Mouse (Mus musculus): Measurements from ENCODE around the gene Polr2g. TPM values are rescaled to one million over a fixed set of nuclear protein-coding genes. Genes with fewer than 3 reads are reported as not detected.

Polr2g gene
- total RNA-seq (2012; rRNA removed) (165 and 188 TPM in 2 replicates), polyA plus RNA-seq (2012; ENCODE audit: insufficient read depth in 1 of 2, insufficient read length in 2 of 2, low read depth in 1 of 2, low replicate concordance in 2 of 2, missing spikeins in 1 of 2) (100 to 1,000 TPM in 1 of 2 experiments, not detected in 1; 181 TPM)

GRCm38 (mm10) chr19:8798264-8798946 is at the start of gene Polr2g:
Gene Polr2g, minus strand, starts transcription at chr19:8798577.
- Histone ChIP-seq H3K79me2 (ENCODE audit: control insufficient read depth, insufficient read depth, low read length, poor library complexity) (peaks cover 22% of the 10 kb centered on the region), H3K9me3 (replicated peaks; ENCODE audit: insufficient read depth, low read length) (no peaks in the 10 kb centered on the region), H3K9ac (ENCODE audit: control insufficient read depth, low read depth, low read length, poor library complexity, severe bottlenecking) (peak within 1 kb of the TSS; percentile 88), H3K27ac (ENCODE audit: control insufficient read depth, low read depth, low read length) (peak within 1 kb of the TSS; percentile 89), H3K4me1 (ENCODE audit: control insufficient read depth in 1 of 2, insufficient read depth in 2 of 2, low read length in 2 of 2) (peaks cover 4 to 19% of the 10 kb centered on the region in 2 experiments), H3K36me3 (ENCODE audit: control insufficient read depth in 1 of 2, insufficient read depth in 2 of 2, low read length in 2 of 2) (peaks cover 3 to 18% of the 10 kb centered on the region in 2 experiments), H3K27me3 (ENCODE audit: control insufficient read depth in 1 of 2, insufficient read depth in 2 of 2, low read length in 2 of 2) (no peaks in the 10 kb centered on the region), H3K4me3 (ENCODE audit: control insufficient read depth in 1 of 2, insufficient read depth in 1 of 2, low read depth in 2 of 2, low read length in 2 of 2) (peak within 1 kb of the TSS; percentile 90 to 95)
- peak; percentile 97 for DNase-seq (ENCODE audit: low read depth, low spot score)
- no peak for TF ChIP-seq ZKSCAN1 (IDR thresholded peaks at IDR 0.05; ENCODE audit: low read depth, low read length)
- TF ChIP-seq MYC (IDR thresholded peaks at IDR 0.05; ENCODE audit: low read depth, low read length), result peak; percentile 85; the same call in 1 of the 2 replicates
- 0 out of 2 replicates have a peak, but pooled peaks have one; percentile 12 for TF ChIP-seq MYB (IDR thresholded peaks at IDR 0.05; ENCODE audit: low read depth, low read length)
- TF ChIP-seq ELF1 (IDR thresholded peaks at IDR 0.05; ENCODE audit: low read depth, low read length), result peak; percentile 83
- TF ChIP-seq EP300 (IDR thresholded peaks at IDR 0.05; ENCODE audit: low read depth in 1 of 2, low read length in 2 of 2), result no peak; a peak in 2 of 4 replicates
- no peak for TF ChIP-seq NRF1 (IDR thresholded peaks at IDR 0.05; ENCODE audit: insufficient read depth, low read depth, low read length, poor library complexity, severe bottlenecking)
- TF ChIP-seq ETS1 (IDR thresholded peaks at IDR 0.05; ENCODE audit: low read depth, low read length), result 0 out of 2 replicates have a peak, but pooled peaks have one; percentile 15
- TF ChIP-seq RAD21 (IDR thresholded peaks at IDR 0.05; ENCODE audit: low read depth, low read length), result no peak
- TF ChIP-seq HCFC1 (IDR thresholded peaks at IDR 0.05; ENCODE audit: low read depth, low read length), result peak; percentile 88
- peak; percentile 68; the same call in 1 of the 2 replicates for TF ChIP-seq POLR2AphosphoS2 (IDR thresholded peaks at IDR 0.05; ENCODE audit: low read length)
- peak; percentile 83 for TF ChIP-seq NELFE (IDR thresholded peaks at IDR 0.05; ENCODE audit: low read depth, low read length)
- TF ChIP-seq POLR2A (IDR thresholded peaks at IDR 0.05; ENCODE audit: control insufficient read depth in 1 of 2, insufficient read depth in 1 of 2, low read depth in 1 of 2, low read length in 2 of 2, poor library complexity in 1 of 2), result peak; percentile 79 to 97; a peak in 3 of 4 replicates
- no peak for TF ChIP-seq CTCF (IDR thresholded peaks at IDR 0.05 in 2 of 3, conservative IDR thresholded peaks at IDR 0.05 in 1 of 3; ENCODE audit: control insufficient read depth in 1 of 3, insufficient read depth in 1 of 3, low read depth in 2 of 3, low read length in 3 of 3, poor library complexity in 1 of 3, severe bottlenecking in 1 of 3)
- 0 out of 2 replicates have a peak, but pooled peaks have one; percentile 12 for TF ChIP-seq CHD2 (IDR thresholded peaks at IDR 0.05; ENCODE audit: low read length)
- no peak for TF ChIP-seq ZNF384 (IDR thresholded peaks at IDR 0.05; ENCODE audit: low read depth, low read length)
- no peak for TF ChIP-seq POLR2AphosphoS5 (IDR thresholded peaks at IDR 0.05; ENCODE audit: borderline replicate concordance, low read depth, low read length)
- no peak; the same call in 1 of the 2 replicates for TF ChIP-seq KAT2A (conservative IDR thresholded peaks at IDR 0.05; ENCODE audit: low read depth, low read length)
- TF ChIP-seq GATA1 (IDR thresholded peaks at IDR 0.05; ENCODE audit: low read depth, low read length), result no peak
- peak; percentile 89 for TF ChIP-seq MXI1 (IDR thresholded peaks at IDR 0.05; ENCODE audit: low read depth, low read length)
- no peak for TF ChIP-seq ZC3H11A (IDR thresholded peaks at IDR 0.05; ENCODE audit: low read depth, low read length)
- peak; percentile 75 for TF ChIP-seq TCF12 (IDR thresholded peaks at IDR 0.05; ENCODE audit: low read depth, low read length)
- peak; percentile 80 for TF ChIP-seq MAX (IDR thresholded peaks at IDR 0.05; ENCODE audit: low read length)
- no peak for TF ChIP-seq MAFK (IDR thresholded peaks at IDR 0.05; ENCODE audit: borderline replicate concordance, low read depth, low read length)
- no peak for TF ChIP-seq CHD1 (IDR thresholded peaks at IDR 0.05; ENCODE audit: low read depth, low read length)
- peak; percentile 68 for TF ChIP-seq RCOR1 (IDR thresholded peaks at IDR 0.05; ENCODE audit: low read depth, low read length)
- peak; percentile 96 for TF ChIP-seq TBP (IDR thresholded peaks at IDR 0.05; ENCODE audit: low read depth, low read length)
- TF ChIP-seq UBTF (IDR thresholded peaks at IDR 0.05; ENCODE audit: borderline replicate concordance, insufficient read depth, low read depth, low read length), result no peak
- no peak for TF ChIP-seq JUND (IDR thresholded peaks at IDR 0.05; ENCODE audit: low read depth, low read length)
- TF ChIP-seq MAZ (IDR thresholded peaks at IDR 0.05; ENCODE audit: low read depth, low read length), result no peak
- TF ChIP-seq USF2 (IDR thresholded peaks at IDR 0.05; ENCODE audit: borderline replicate concordance in 1 of 2, insufficient read depth in 1 of 2, low read depth in 1 of 2, low read length in 2 of 2), result no peak
- no peak for TF ChIP-seq E2F4 (IDR thresholded peaks at IDR 0.05; ENCODE audit: borderline replicate concordance, low read depth, low read length)
- no peak for TF ChIP-seq GABPA (IDR thresholded peaks at IDR 0.05; ENCODE audit: low read depth, low read length)
- TF ChIP-seq MEF2A (IDR thresholded peaks at IDR 0.05; ENCODE audit: extremely low read depth, insufficient replicate concordance, low read depth, low read length, poor library complexity, severe bottlenecking), result peak; percentile 27; the same call in 1 of the 2 replicates
- no peak for TF ChIP-seq TAL1 (IDR thresholded peaks at IDR 0.05; ENCODE audit: low read length)
- TF ChIP-seq SMC3 (IDR thresholded peaks at IDR 0.05; ENCODE audit: low read depth, low read length), result no peak
